Mouse (Mus musculus) liver, adult 2 months (tissue): ENCODE results near the gene Soat1. TPM values are rescaled to one million over a fixed set of nuclear protein-coding genes. Genes with fewer than 3 reads are reported as not detected.
A peak's percentile ranks its signal among the peaks of the same experiment; 100 is the strongest.

Experiments
- DNase-seq: peaks from one replicate; pipeline ENCODE4 v3.0.0-alpha.2; 2011; ENCODE audit warnings: low read depth, low spot score; ENCODE audit errors: extremely low read depth
- H3K27ac ChIP-seq: fragments of 200-500 bp; replicated peaks from 2 replicates; pipeline ENCODE4 v1.5.1; 2012; ENCODE audit warnings: low read depth, mild to moderate bottlenecking, control low read depth, inconsistent platforms, low read length; ENCODE audit not compliant: insufficient read depth
- H3K27me3 ChIP-seq: fragments of 200-500 bp; 2 replicates; pipeline ENCODE4 v1.6.1; 2012; ENCODE audit warnings: mild to moderate bottlenecking, moderate library complexity, low read length, inconsistent platforms; ENCODE audit not compliant: control insufficient read depth, insufficient read depth
- H3K36me3 ChIP-seq: fragments of 200-500 bp; 2 replicates; pipeline ENCODE4 v1.6.1; 2012; ENCODE audit warnings: low read length, inconsistent platforms; ENCODE audit not compliant: control insufficient read depth, insufficient read depth
- H3K4me1 ChIP-seq: fragments of 200-500 bp; 2 replicates; pipeline ENCODE4 v1.6.1; 2011; ENCODE audit warnings: low read length; ENCODE audit not compliant: control insufficient read depth, insufficient read depth
- H3K4me3 ChIP-seq: fragments of 200-500 bp; 2 replicates; pipeline ENCODE4 v1.5.1; 2011; ENCODE audit warnings: low read depth, mild to moderate bottlenecking, control low read depth, low read length, moderate library complexity; ENCODE audit not compliant: insufficient read depth
- H3K79me2 ChIP-seq: fragments of 200-500 bp; 2 replicates; pipeline ENCODE4 v1.6.1; 2012; ENCODE audit warnings: inconsistent platforms, mild to moderate bottlenecking, low read length, moderate library complexity; ENCODE audit not compliant: control insufficient read depth, insufficient read depth
- H3K9ac ChIP-seq: fragments of 200-500 bp; 2 replicates; pipeline ENCODE4 v1.6.1; 2012; ENCODE audit warnings: low read depth, mild to moderate bottlenecking, control low read depth, inconsistent platforms, low read length
- CTCF ChIP-seq: fragments of 200-500 bp; IDR thresholded peaks from 2 replicates; pipeline ENCODE4 v1.5.1; 2011; ENCODE audit warnings: low read depth, low read length, control low read depth
- POLR2A ChIP-seq: fragments of 200-500 bp; IDR thresholded peaks from 2 replicates; pipeline ENCODE4 v1.6.1; 2011; ENCODE audit warnings: low read length, control low read depth; ENCODE audit not compliant: insufficient read depth; ENCODE audit errors: extremely low read depth
- WGBS: fragments of 180-500 bp; shearing (Covaris S2); methylation state at CpG from one replicate; pipeline ENCODE4 v1.1.7; 2018; 5-methylcytosine and 5-hydroxymethylcytosine counted together
- polyA plus RNA-seq: library from polyadenylated mRNA; depleted of rRNA; stranded (reverse); fragments of >200 nt; gene quantifications from 2 replicates; pipeline ENCODE4 v1.2.3, GENCODE M21; 2012
- total RNA-seq: library from RNA; depleted of rRNA; stranded (reverse); fragments of >200 nt; gene quantifications from 2 replicates; pipeline ENCODE4 v1.2.3, GENCODE M21; 2014

Gene Soat1
- total and polyA plus RNA-seq, 2 experiments, result 2.4 to 5.9 TPM

DNA sequence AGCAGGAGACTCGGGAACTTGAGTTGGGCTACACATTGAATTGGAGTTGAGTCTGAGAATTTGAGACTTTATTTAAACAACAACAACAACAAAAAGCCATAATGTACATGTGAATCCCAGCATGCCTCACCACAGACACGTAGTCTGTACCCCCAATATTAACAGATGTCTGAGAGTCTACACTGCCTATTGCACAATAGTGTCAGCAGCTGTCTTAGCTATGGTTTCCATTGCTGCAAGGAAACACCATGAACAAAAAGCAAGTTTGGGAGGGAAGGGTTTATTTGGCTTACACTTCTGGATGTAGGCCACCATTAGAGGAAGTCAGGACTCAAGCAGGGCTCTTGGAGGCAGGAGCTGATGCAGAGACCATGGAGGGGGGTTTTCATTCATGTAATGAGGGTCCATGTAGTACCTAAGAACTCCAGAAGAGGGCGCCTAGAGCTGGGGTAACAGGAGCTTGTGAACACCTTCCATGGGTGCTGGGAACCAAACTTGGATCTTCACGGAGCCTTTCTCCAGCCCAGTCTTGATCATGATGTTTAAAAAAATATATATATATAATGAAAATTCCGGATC lies 30.9 kb upstream of the Soat1 start:
- Histone ChIP-seq H3K4me1 (no peaks in the 10 kb centered on the region), H3K27ac (no peak overlapping the region), H3K27me3 (peaks cover 5% of the 10 kb centered on the region; the same call in 1 of the 2 replicates), H3K36me3 (no peaks in the 10 kb centered on the region), H3K79me2 (no peaks in the 10 kb centered on the region), H3K4me3 (no peak overlapping the region), H3K9ac (no peak overlapping the region)
- no peak for TF ChIP-seq POLR2A
- TF ChIP-seq CTCF, result peak; percentile 28; the same call in 1 of the 2 replicates
- WGBS, result 85% methylated on average over 5 of the region's 5 CpGs
- DNase-seq, result no peak

DNA sequence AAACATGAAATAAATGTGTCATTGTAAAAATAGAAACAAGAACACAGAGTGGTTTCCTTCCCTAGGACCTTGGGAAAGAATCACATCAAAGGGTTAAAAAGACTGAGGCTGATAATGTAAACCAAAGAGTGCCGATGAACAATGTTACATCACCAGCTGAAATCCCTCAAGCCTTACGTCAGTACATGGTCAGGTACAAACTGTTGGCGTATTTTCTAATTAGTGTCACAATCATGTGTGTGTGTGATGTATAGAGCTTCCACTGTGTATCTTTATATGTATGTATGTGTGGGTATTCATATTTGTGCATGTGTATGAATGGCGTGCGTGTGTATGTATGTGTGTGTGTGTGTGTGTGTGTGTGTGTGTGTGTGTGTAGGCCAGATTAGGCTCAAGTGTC lies 22.8 kb upstream of the Soat1 start:
- no peak for DNase-seq
- 78% methylated on average over 5 of the region's 5 CpGs for WGBS
- Histone ChIP-seq H3K27me3 (peaks cover 12% of the 10 kb centered on the region; the same call in 1 of the 2 replicates), H3K36me3 (no peaks in the 10 kb centered on the region), H3K9ac (no peak overlapping the region), H3K4me1 (no peaks in the 10 kb centered on the region), H3K79me2 (no peaks in the 10 kb centered on the region), H3K4me3 (no peak overlapping the region), H3K27ac (no peak overlapping the region)
- no peak for TF ChIP-seq CTCF
- TF ChIP-seq POLR2A, result no peak

DNA sequence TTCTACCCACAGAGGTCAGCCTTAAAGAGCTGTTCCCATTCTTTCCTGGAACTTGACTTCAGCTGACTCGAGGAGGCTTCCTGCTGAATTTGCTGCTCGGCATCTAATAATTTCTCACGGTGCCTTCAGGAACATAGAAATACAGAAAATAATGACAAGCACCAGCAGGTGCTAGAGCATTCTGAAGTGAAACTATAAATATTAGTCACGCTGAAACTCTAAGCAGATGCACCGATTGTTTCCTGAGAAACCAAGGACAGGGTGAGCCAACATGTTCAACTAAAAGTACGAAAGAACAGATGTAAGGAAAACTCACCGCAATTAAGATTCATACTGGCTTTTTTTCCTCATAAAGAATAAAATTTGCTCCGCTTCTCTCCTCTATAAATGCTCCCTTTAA lies 20.9 kb upstream of the Soat1 start:
- no peak for TF ChIP-seq CTCF
- TF ChIP-seq POLR2A, result no peak
- H3K27ac ChIP-seq, result no peak overlapping the region

DNA sequence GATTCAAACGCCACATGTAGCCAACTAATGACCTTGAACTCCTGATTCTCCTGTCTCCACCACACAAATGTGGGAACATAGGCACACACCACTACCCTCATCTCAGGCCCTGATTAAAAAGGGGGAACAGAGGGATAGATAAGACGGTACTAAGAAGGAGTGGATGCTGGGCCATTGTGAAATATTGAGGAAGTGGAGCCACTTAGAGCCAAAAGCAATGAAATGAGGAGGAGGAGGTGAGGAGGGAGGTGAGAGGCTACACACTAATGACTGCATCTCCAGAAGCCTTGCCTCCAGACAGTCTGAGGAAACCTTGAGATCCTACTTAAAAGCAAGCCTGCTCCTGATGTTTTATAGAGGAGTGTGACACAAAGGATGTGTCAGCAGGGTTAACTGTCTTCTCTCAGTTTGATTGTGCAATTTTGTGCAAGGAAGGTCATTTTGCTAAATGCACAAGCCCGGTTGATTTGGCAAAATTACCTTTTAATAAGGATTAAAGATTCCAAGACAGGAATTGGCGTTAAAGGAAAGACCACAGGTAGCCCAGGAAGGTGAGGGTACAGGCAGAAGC lies 17.2 kb upstream of the Soat1 start:
- no peaks in the 10 kb centered on the region for H3K4me1 ChIP-seq
- no peak for TF ChIP-seq POLR2A
- TF ChIP-seq CTCF, result no peak
- no peak for DNase-seq
- no peak overlapping the region for H3K4me3 ChIP-seq
- H3K27me3 ChIP-seq, result no peaks in the 10 kb centered on the region
- 58% methylated on average over 4 of the region's 4 CpGs for WGBS
- no peaks in the 10 kb centered on the region for H3K79me2 ChIP-seq
- no peak overlapping the region for H3K9ac ChIP-seq
- no peak overlapping the region for H3K27ac ChIP-seq
- H3K36me3 ChIP-seq, result no peaks in the 10 kb centered on the region

More for the DNA sequence above, 20.9 kb upstream of the Soat1 start:
- Histone ChIP-seq H3K36me3 (no peaks in the 10 kb centered on the region), H3K27me3 (peaks cover 10% of the 10 kb centered on the region; the same call in 1 of the 2 replicates), H3K4me3 (no peak overlapping the region), H3K9ac (no peak overlapping the region), H3K79me2 (no peaks in the 10 kb centered on the region), H3K4me1 (no peaks in the 10 kb centered on the region)
- DNase-seq, result no peak
- 92% methylated on average over 8 of the region's 8 CpGs for WGBS

DNA sequence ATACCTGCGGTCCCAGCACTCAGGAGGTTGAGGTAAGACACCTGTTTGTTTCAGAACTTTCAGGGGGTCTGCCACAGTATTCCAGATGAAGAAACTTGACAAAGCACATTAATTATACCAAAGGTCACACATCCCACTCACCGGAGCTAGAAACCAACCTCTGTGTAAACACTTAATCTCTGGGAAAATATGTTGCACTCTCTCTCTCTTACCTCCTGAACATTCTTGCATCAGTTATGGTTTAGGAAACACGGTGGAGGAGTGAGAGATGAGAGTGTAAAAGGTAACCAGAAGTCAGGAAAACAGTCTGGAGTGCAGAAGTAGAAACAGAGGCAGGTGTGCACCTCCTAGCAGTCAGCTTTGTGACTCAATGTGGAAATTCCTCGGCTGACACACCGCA lies 13.9 kb upstream of the Soat1 start:
- DNase-seq, result no peak
- Histone ChIP-seq H3K9ac (no peak overlapping the region), H3K4me1 (no peaks in the 10 kb centered on the region), H3K27me3 (no peaks in the 10 kb centered on the region), H3K36me3 (no peaks in the 10 kb centered on the region), H3K4me3 (no peak overlapping the region), H3K27ac (no peak overlapping the region), H3K79me2 (no peaks in the 10 kb centered on the region)
- TF ChIP-seq CTCF (no peak), POLR2A (no peak)
- 66% methylated on average over 5 of the region's 5 CpGs for WGBS

DNA sequence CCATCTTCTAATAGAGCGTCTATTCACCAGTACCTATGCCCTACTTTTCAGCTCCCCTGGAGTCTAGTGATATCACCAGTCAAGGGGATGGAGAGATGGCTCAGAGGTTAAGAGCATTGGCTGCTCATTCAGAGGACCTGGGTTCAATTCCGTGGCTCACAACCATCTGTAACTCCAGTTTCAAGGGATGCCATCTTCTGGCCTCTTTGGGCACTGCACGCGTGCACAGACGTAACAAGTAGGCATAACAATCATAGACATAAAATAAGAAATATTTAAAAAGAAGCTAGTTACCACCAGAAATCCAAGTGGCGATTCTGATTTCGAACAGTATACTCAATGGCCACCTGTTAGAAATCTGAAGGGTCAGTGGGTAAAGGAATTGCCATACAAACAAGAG lies 13.4 kb upstream of the Soat1 start:
- H3K27ac ChIP-seq, result no peak overlapping the region
- no peak for DNase-seq
- 97% methylated on average over 7 of the region's 7 CpGs for WGBS
- H3K79me2 ChIP-seq, result no peaks in the 10 kb centered on the region
- 0 out of 2 replicates have a peak, but pooled peaks have one; percentile 20 for TF ChIP-seq CTCF
- TF ChIP-seq POLR2A, result no peak
- no peak overlapping the region for H3K4me3 ChIP-seq
- 0 out of 2 replicates have a peak, but pooled peaks cover under 1% of the 10 kb centered on the region for H3K27me3 ChIP-seq
- H3K4me1 ChIP-seq, result no peaks in the 10 kb centered on the region
- H3K36me3 ChIP-seq, result no peaks in the 10 kb centered on the region
- H3K9ac ChIP-seq, result no peak overlapping the region
